Mouse (Mus musculus) urinary bladder, postnatal 25 days (tissue): ENCODE results near the gene Rhoa.
"Not testable (repeated sequence)": the region's sequence is repeated elsewhere in the genome, so short reads cannot be mapped to it uniquely, and the experiment has no call there.

Experiments
- DNase-seq: peaks from one replicate; pipeline ENCODE4 v3.0.0; 2022; ENCODE audit warnings: low spot score

The Rhoa gene

DNA sequence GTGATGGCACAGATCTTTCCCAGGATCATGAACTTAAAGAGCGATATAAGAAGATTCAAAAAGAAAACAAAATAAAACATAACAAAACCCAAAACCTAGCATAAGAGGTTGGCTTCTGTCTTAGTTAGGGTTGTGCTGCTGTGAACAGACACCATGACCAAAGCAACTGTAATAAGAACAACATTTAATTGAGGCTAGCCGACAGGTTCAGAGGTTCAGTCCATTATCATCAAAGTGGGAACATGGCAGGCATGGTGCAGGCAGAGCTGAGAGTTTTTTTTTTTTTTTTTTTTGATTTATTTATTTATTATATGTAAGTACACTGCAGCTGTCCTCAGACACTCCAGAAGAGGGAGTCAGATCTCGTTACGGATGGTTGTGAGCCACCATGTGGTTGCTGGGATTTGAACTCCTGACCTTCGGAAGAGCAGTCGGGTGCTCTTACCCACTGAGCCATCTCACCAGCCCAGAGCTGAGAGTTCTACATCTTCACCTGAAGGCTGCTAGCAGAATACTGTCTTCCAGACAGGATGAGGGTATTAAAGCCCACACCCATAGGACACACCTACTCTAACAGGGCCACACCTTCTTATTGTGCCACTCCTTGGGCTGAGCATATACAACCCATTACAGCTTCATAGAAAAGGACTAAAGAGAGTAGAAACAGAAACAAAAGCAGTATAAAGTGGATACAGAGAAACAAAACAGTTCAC lies 18.2 kb upstream of the Rhoa start:
- DNase-seq = not testable (repeated sequence)

DNA sequence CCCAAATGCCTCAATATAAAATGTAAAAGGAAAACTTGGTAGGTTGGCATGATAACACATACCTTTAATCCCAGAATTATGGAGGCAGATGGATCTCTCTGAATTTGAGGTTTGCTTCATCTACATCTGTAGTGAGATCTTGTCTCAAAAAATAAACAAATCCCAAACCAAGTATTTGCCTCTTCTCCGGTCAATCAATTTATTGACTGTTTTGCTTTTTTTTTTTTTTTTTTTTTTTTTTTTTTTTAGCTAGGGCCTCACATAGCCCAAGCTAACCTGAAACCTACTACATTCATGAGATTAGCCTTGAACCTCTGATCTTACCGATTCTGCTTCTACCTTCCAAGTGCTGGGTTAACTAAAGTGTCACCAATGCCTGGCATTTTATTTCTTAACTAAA lies 16.6 kb upstream of the Rhoa start:
- no peak for DNase-seq

DNA sequence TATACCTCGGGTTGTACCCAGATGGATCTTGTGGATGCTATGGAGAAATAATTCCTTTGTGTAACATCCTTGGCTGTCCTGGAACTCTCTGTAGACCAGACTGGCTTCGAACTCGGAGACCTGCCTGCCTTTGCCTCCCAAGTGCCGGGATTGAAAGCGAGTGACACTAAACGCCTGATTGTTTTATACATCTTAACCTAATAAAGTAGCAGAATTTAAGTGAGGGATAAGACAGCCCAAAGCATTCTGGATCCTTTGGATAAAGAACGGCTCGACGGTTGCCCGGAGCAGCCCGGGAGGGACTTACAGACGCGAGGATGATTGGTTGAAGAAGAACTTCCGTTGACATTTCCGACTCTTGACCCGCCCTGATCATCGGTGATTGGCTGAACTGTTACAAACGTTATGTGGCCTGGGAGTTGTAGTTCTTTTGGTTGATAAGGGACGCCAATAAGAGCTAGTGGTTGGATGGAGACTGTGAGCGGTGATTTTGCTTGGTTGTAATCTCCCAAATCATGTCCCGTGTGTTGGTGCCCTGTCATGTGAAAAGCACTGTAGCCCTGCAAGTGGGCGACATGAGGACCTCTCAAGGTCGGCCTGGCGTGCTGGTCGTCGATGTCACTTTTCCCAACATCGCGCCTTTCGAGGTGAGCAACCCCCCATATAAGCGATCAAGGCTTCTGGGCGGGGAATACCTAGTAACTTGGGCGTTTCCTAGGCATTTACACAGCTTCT lies 15.7 kb upstream of the Rhoa start, which contains the start of gene Nicn1:
Gene Nicn1 (plus strand): TSS at position 414 of the 735 bp plus-strand sequence.
- DNase-seq = peak; percentile 73

DNA sequence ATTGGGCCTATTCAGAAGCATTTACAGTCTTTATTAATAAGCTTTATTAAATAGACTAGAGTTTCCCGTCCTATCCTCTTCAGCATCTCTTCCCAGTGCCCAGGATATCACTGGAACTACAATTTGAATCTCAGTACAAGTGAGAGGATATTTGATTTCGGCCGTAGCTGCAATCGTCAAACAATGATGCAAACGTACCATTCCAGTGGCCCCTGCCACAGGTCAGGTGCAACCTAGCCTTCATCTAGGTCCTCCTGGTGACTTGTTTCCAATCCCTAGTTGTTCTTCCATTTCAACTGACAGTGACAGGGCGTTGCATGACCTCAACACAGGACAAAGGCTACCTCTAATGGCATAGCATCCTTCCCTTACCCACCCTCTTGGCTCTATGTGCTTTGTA lies 15.2 kb upstream of the Rhoa start:
- DNase-seq = no peak

DNA sequence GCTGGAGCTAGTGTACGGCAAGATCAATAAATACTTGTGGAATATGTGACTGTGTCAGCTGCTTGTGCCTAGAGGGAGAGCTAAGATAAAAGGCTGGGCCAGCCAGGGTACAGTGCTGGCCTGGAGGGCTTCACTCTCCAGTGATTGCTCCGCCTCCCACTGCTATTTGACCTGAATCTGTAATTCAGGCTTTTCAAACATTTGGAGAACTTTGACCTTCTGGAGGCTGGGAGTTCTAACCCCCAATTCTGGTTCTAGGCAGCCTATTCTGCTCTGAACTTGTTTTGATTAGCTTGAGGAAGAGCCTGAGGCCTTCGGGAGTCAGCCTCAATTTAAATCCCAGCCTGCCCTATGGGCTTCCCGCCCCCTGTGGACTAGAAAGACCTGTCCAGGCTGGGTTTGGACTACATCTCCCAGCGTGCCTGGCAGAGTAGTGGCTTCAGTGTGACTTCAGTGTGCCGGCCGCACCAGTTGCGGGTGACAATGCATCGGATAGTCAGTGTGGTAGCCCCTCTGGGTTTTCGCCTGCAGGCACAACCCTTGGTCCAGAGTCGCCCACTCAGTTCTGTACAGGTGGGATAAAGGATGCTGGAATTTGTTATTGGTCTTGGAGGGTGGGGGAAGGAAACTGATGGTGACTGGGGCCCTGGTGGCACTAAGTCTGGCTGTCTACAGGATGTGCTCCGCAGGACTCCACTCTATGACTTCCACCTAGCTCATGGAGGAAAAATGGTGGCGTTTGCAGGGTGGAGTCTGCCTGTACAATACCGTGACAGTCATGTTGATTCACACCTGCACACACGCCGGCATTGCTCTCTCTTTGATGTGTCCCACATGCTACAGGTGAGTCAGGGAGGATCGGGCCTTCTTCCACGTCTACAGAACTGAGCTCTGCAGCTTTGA lies 9.2 kb upstream of the Rhoa start, which contains the start of gene Amt:
Gene Amt (plus strand): TSS at position 401 of the 903 bp plus-strand sequence.
- DNase-seq = peak; percentile 33

DNA sequence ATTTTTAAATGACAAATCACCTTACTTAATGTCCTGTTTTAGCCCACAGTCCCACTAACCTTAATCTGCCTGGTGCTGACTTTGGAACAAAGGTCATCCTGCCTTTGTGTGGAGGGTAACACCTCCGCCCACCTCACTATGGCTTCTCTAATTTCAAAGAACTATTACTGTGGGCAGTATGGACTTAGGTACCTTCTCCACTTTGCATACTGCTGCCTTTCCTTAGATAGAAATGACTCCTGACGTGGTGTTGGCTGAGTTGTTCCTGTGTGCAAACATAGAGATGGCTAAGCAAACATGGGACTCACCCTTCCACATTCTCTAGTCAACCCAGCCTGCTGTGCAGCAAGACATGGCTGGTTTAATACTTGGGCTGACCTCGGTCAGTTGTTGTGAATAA lies 4.1 kb upstream of the Rhoa start:
- no peak for DNase-seq

DNA sequence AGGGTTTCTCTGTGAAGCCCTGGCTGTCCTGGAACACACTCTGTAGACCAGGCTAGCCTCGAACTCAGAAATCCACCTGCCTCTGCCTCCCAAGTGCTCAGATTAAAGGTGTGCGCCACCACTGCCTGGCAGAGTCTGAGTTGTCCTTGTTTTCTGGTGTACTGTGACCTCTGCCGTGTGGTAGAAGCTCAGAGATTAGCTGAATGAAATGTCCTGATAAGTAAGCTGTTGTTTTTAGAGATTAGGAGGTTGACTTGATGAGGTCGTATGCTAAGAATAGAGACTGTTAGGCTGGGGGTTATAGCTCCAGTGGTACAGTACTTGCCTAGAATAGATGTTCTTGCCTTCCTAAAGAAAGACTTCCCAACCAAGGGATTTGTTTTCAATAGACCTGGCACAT lies 1.2 kb upstream of the Rhoa start:
- no peak for DNase-seq

DNA sequence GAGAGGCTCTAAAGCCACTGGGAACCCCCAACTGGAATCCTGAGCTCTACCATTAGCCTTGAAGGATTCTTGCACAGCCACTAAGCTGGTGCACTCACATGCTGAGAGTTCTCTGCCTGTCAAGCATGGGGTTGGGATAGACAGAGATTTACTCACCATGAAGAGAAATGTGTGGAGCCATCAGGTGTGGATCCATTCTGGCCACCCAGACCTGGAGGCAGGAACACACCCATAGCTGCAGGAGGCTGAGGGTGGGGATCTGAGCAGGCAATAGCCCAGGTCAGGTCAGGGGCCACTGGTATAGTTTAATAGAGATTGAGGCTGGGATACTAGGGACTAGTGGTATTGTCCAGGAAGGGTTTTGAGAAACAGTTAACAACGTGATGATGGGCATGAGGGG lies 759 bp upstream of the Rhoa start:
- DNase-seq = peak; percentile 26

DNA sequence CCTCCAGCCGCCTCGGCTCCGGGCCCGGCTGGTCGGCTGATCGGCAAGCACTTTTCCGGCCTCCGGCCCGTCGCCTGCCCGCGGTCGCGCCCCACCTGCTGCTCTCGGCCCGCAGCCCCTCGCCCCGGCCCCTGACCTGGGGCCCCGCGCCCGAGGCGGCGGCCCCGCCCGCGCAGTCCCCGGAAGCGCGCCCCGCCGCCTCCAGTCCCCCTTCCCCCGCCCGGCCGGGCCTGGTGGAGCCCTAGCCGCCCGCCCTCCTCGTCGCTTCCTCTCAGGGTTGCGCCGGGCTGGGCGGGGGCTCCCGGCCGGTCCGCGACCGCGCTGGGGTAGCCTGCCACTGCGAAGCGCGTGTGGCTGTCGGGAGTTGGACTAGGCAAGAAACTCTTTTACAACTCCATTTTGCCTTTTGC lies 647 bp downstream of the Rhoa start:
- DNase-seq = peak; percentile 75

DNA sequence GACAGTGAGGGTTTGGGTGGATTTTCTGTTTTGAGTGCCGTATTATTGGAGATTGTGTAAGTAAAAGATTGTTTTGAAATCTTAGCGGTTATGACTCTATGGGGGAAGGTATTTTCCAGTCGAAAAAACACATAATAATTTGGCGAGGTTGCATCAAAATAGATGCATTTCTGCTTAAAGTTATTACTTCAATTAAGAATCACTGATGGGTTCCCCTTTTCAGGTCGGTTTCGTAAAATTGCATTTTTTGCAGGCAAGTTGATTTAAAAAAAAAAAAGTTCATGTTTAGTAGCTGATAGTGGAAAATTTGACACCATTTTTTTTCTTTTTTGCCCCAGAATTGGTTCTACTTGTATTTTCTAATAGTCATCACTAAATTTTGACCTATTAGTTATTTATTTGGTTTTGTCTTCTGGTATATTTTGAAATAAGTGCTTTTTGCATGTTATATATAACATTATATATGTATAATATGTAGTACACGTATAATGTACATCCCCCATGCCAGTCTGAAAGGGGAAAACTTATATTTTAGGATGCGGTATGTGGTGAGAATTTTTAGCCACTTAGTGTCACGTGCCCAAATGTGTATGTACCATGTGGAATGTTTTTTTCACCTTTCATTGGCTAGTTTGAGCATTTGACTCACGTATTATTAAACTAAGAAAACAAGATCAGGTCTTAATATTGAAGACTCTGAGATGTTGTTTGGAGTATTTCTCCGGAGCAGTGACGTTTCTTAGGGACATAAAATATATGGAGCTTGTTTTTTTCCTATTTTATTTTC lies 1.3 kb downstream of the Rhoa start:
- no peak for DNase-seq

DNA sequence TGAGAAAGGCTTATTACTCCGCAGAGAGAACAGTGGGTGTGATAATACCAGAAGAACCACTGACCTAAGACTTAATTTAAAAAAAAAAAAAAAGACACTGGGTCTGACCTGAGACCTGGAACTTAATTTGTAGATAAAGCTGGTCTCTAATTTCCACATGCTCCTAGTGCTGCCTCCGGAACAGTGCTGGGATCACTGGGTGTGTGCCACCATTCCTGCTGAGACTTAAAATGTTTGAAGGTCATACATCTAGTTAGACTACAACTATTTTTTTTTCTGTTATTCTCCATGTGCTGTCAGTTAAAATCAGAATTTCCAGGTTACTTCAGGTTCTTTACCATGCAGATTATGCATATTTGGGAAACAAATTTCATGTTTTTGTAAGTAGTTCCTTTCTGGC lies 2.2 kb downstream of the Rhoa start:
- no peak for DNase-seq

DNA sequence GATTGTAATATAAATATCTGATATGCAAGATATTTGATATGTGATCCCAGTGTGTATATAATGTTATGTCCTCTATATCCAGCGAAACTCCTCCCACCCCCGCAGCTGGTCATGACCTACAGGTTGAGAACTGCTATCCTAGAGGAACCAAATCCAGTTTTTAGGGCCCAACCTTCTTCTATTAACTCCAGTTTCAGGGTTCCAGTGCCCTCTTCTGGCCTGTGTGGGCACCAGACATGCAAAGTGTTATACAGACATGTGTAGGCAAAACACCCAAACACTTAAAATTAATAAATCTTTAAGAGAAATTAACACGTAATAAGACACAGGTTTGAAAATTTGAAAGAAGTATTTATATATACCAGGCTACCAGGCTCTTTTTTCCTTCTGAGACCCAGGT lies 11.6 kb downstream of the Rhoa start:
- no peak for DNase-seq

DNA sequence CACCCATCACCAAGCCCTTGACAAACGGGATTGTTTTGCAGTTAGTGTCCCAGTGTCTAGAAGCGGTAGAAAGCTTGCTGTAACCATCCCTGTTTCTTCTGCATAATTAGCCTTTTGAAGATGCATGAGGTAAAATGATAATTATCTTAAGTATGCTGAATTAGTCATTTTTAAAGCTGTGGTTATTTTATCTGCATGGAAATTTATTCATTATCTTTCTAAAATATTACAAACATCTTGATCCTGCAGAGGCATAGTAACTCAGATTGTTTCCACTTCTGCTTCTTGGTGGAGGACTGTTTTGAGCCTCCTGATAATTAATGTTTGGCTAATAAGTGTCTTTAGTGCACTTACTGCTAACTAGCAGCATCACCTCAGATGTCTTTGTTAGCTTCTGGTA lies 12.5 kb downstream of the Rhoa start:
- DNase-seq = no peak

DNA sequence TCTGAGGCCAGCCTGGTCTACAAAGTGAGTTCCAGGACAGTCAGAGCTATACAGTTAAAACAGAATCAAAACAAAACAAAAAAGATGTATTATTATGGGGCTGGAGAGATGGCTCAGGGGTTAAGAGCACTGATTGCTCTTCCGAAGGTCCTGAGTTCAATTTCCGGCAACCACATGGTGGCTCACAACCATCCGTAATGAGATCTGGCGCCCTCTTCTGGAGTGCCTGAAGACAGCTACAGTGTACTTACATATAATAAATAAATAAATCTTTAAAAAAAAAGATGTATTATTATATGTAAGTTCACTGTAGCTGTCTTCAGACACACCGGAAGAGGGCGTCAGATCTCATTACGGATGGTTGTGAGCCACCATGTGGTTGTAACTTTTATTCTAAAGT lies 16.1 kb downstream of the Rhoa start:
- DNase-seq = not testable (repeated sequence)

DNA sequence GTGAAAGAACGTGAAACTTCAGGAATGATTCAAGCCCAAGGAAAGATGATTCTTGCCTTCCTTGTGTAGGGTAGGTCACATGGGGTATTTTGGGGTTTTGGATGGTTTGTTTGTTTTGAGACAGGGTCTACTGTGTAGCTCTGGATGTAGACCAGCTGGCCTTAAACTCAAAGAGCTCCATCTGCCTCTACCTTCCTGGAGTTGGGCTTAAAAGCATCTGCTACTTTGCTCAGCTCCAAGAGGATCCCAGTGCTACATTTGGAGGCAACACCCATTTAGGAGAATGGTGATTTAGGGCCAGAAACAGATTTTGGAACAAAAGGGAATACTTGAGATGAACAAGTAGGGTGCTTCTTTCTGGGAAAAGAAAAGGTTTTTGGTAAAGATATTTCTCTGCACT lies 18.9 kb downstream of the Rhoa start:
- no peak for DNase-seq

DNA sequence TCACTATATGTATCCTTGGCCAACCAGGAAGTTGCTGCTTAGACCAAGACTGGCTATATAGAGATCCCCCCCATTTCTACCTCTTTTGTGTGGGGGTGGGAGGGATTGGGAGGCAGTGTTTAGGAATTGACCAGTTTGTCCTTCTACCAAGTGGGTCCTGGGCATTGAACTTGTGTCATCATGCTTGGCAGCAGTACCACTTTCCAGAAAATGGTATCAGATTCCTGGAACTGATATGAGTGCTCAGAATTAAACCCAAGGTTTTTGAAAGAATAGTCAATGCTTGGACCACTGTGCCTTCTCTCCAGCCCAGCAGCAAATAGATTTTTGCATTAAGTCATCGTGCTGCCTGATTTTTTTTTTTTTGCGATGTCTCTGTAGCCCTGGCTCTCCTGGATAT lies 19.9 kb downstream of the Rhoa start:
- no peak for DNase-seq

DNA sequence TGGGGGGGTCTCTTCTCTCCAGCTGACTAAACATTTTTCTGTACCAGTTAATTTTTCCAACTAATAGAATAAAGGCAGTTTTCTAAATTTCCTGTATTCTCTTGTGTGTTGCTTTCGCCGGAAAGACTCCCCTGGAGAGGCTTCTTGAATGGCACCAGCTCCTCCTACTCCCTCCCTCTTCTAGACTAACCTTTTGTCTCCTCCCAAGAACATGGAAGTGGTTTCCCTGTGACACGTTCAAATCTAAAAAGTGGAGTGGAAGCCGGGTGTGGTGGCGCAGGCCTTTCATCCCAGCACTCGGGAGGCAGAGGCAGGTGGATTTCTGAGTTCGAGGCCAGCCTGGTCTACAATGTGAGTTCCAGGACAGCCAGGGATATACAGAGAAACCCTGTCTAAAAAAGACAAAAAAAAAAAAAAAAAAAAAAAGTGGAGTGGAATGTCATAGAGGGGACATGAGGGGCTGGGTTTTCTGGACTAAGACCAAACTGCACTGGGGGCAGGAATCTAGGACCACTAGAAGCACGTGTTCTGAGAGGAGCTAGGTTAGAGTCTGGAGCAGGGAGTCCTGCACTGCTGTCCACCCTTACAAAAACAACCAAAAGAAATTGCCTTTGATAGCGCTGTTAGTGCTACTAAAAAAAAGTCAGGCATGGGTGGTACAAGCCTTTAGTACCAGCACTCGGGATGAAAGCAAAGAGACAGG lies 32.1 kb downstream of the Rhoa start:
- no peak for DNase-seq

DNA sequence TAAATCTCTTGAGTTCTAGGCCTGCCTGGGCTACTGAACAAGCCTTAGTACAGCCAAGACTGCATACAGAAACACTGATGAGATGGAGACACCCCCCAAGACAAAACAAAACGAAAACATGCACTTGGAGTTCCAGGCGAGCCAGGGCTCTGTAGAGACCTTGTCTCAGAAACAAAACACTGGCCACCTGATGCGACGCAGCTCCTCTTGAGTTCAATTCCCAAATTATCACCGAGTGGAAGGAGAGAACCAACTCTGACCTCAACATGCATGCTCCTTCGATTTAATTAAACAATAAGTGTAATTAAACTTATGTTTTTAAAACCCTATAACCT lies 32.6 kb downstream of the Rhoa start:
- DNase-seq = no peak

DNA sequence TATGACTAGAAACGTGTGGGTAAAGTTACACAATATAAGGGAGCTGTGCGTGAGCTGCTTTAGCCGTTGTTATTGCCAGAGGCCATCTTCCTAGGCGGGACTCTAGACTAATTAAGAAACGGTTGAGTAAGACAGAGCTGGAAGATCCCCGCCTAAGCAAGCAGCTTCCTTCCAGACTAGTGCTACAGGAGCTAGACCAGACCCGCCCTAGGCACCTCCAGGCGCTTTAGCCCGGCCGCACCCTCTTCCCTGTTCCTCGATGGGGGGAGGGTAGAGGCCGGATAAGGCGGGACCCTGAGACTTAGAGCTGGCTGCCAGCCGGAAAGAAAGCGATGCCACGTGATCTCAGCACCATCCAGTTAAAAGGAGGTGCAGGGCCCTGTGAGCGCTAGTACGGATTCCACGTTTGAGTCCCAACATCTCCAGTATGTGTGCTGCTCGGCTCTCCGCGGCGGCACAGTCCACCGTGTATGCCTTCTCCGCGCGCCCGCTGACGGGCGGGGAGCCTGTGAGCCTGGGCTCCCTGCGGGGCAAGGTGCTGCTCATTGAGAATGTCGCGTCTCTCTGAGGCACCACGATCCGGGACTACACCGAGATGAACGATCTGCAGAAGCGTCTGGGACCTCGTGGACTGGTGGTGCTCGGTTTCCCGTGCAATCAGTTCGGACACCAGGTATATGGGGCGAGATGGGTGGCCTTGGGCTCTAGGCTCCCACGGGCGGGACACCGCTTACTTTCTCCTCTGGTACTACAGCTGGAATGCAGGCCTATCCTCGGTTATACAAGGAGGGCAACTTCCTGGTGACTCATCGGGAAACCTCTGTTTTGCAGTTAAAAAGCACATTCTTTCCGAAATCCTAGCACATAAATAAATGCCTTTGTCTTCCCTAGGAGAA lies 33.2 kb downstream of the Rhoa start, which contains the start of gene Gpx1:
Gene Gpx1 (plus strand): TSS at position 18 of the 896 bp plus-strand sequence.
- peak; percentile 81 for DNase-seq

DNA sequence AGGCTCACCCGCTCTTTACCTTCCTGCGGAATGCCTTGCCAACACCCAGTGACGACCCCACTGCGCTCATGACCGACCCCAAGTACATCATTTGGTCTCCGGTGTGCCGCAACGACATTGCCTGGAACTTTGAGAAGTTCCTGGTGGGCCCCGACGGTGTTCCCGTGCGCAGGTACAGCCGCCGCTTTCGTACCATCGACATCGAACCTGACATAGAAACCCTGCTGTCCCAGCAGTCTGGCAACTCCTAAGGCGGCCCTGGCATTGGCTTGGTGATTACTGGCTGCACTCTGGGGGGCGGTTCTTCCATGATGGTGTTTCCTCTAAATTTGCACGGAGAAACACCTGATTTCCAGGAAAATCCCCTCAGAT lies 33.9 kb downstream of the Rhoa start:
- DNase-seq = peak; percentile 14
